ENCODE assay signal across 8 mouse cellular contexts in the genomic region with DNA sequence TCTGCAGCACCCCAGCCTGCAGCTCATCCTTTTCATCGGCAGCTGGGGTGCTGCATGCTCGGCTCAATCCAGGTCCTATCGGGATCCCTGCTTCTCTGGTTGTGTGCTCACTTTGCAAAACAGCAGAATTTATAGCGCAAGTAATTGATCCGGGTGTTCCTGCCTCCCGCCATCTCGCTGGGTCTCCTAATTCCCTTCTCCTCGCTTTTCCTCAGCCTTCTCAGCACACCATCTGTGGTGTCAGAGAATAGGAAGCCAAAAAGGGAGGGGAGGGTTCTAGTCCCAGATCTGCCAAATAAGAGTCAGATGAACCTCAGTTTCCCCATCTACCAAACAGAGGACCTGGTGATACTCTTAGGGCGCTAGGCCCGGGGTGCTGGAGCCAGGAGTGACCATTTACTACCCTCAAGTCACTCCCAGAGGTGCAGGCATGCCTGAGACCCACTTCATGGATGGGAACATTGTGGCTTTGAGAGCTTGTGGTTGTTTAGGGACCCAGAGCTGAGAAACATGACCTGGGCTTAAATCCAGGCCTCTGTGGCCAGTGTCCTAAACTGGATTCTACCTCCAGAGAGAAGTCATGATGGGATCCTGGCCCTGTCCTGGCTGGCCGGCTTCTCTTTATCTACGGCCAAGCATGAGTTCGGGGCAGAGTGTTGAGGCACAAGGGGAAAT. TPM values are rescaled to one million over a fixed set of nuclear protein-coding genes. Genes with fewer than 3 reads are reported as not detected.
DNase-seq lines count a peak whose midpoint lies in the region; ATAC-seq and TF ChIP-seq lines count a peak whose summit lies in the region.

No protein-coding gene starts in this region.

- H3K4me1 ChIP-seq in lung, embryonic 15.5 days = peaks cover 44% of the 10 kb centered on the region
- H3K4me1 ChIP-seq in lung, adult 2 months (ENCODE audit: control insufficient read depth, insufficient read depth, low read length) = peaks cover 25% of the 10 kb centered on the region
- H3K4me1 ChIP-seq in forebrain, embryonic 11.5 days (replicated peaks; ENCODE audit: control insufficient read depth, insufficient read depth, low read length) = peaks cover 9% of the 10 kb centered on the region
- peaks cover 16% of the 10 kb centered on the region for H3K4me1 ChIP-seq in neural tube, embryonic 14.5 days (ENCODE audit: control insufficient read depth, insufficient read depth, low read length)

- H3K9me3 ChIP-seq in lung, embryonic 15.5 days = no peaks in the 10 kb centered on the region
- H3K9me3 ChIP-seq in forebrain, embryonic 11.5 days (ENCODE audit: control insufficient read depth, low read length) = no peaks in the 10 kb centered on the region
- H3K9me3 ChIP-seq in neural tube, embryonic 14.5 days (ENCODE audit: control insufficient read depth, low read length) = no peaks in the 10 kb centered on the region

- no peak for ATAC-seq in lung, embryonic 15.5 days (ENCODE audit: borderline replicate concordance, extremely low read depth, low FRiP score, low TSS enrichment)
- ATAC-seq in forebrain, embryonic 11.5 days (replicated peaks; ENCODE audit: low FRiP score) = no peak
- ATAC-seq in neural tube, embryonic 14.5 days (ENCODE audit: low read depth) = no peak

- no peak for TF ChIP-seq CTCF in lung, adult 2 months (IDR thresholded peaks at IDR 0.05; ENCODE audit: insufficient read depth, low read length)

- peak overlapping the region; percentile 98 for H3K27ac ChIP-seq in lung, embryonic 15.5 days
- H3K27ac ChIP-seq in forebrain, embryonic 11.5 days (ENCODE audit: low read depth, low read length) = peak overlapping the region; percentile 89
- H3K27ac ChIP-seq in neural tube, embryonic 14.5 days (ENCODE audit: low read depth, low read length) = peak overlapping the region; percentile 97

- TF ChIP-seq POLR2A in lung, adult 2 months (IDR thresholded peaks at IDR 0.05; ENCODE audit: borderline replicate concordance, extremely low read depth, low read depth, low read length) = no peak

- no peaks in the 10 kb centered on the region for H3K36me3 ChIP-seq in lung, embryonic 15.5 days
- H3K36me3 ChIP-seq in forebrain, embryonic 11.5 days (ENCODE audit: control insufficient read depth, insufficient read depth, low read length) = no peaks in the 10 kb centered on the region
- no peaks in the 10 kb centered on the region for H3K36me3 ChIP-seq in neural tube, embryonic 14.5 days (ENCODE audit: control insufficient read depth, insufficient read depth, low read length)

- DNase-seq in lung, adult 2 months = no peak
- DNase-seq in forebrain, embryonic 11.5 days (ENCODE audit: low spot score) = no peak
- DNase-seq in kidney, postnatal 10 days = peak; percentile 21
- no peak for DNase-seq in thymus, postnatal 4 days
- no peak for DNase-seq in gastrocnemius, postnatal 4 days (ENCODE audit: low spot score in 2 of 2)
- no peak for DNase-seq in natural killer cell, adult 2 months (ENCODE audit: low spot score in 2 of 2)

- no peak overlapping the region for H3K4me3 ChIP-seq in lung, embryonic 15.5 days
- no peak overlapping the region for H3K4me3 ChIP-seq in lung, adult 2 months (replicated peaks; ENCODE audit: extremely low read depth, low read depth, low read length)
- H3K4me3 ChIP-seq in forebrain, embryonic 11.5 days (ENCODE audit: low read depth, low read length) = no peak overlapping the region
- no peak overlapping the region for H3K4me3 ChIP-seq in neural tube, embryonic 14.5 days (ENCODE audit: low read depth, low read length)

- 60% methylated on average over 13 of the region's 13 CpGs for WGBS in lung, embryonic 15.5 days
- 78% methylated on average over 13 of the region's 13 CpGs for WGBS in lung, adult 2 months
- 83% methylated on average over 13 of the region's 13 CpGs for WGBS in forebrain, embryonic 11.5 days
- WGBS in neural tube, embryonic 14.5 days = 65% methylated on average over 13 of the region's 13 CpGs

- H3K4me2 ChIP-seq in lung, embryonic 15.5 days = peak overlapping the region; percentile 71
- peak overlapping the region; percentile 59; the same call in 1 of the 2 replicates for H3K4me2 ChIP-seq in forebrain, embryonic 11.5 days (ENCODE audit: low read depth, low read length, severe bottlenecking)
- H3K4me2 ChIP-seq in neural tube, embryonic 14.5 days (ENCODE audit: low read depth, low read length) = peak overlapping the region; percentile 59; the same call in 1 of the 2 replicates

- peak overlapping the region; percentile 52 for H3K9ac ChIP-seq in lung, embryonic 15.5 days
- peak overlapping the region; percentile 67 for H3K9ac ChIP-seq in forebrain, embryonic 11.5 days (ENCODE audit: low read length)
- peak overlapping the region; percentile 74 for H3K9ac ChIP-seq in neural tube, embryonic 14.5 days (replicated peaks; ENCODE audit: low read depth, low read length)

- no peaks in the 10 kb centered on the region for H3K27me3 ChIP-seq in lung, embryonic 15.5 days
- H3K27me3 ChIP-seq in forebrain, embryonic 11.5 days (ENCODE audit: control insufficient read depth, insufficient read depth, low read length) = no peaks in the 10 kb centered on the region
- no peaks in the 10 kb centered on the region for H3K27me3 ChIP-seq in neural tube, embryonic 14.5 days (ENCODE audit: control insufficient read depth, insufficient read depth, low read length)

RNA-seq across cellular contexts. Expression of a gene that starts 1.1 kb away (rescaled TPM):
- 0.68 and 1.0 TPM in 2 replicates for polyA plus RNA-seq in lung, embryonic 15.5 days (2015; fragmentation: Nextera tagmentation; extraction: Ambion mirVana)
- polyA plus RNA-seq in lung, adult 2 months (2012; rRNA removed) = 0.69 and 1.6 TPM in 2 replicates
- polyA plus RNA-seq in forebrain, embryonic 11.5 days (2014; fragmentation: Nextera tagmentation; extraction: Ambion mirVana) = 0.57 and 0.71 TPM in 2 replicates
- 1.2 and 1.3 TPM in 2 replicates for polyA plus RNA-seq in neural tube, embryonic 14.5 days (2014; fragmentation: Nextera tagmentation; extraction: Ambion mirVana)
- 1 to 10 TPM; 4.5 to 4.6 TPM for total RNA-seq in gastrocnemius, postnatal 4 days (2021)
